Mouse (Mus musculus) cerebellum, adult 2 months (tissue): Measurements from ENCODE around the gene Mxd4. TPM values are rescaled to one million over a fixed set of nuclear protein-coding genes. Genes with fewer than 3 reads are reported as not detected.
A peak's percentile ranks its signal among the peaks of the same experiment; 100 is the strongest.

Source experiments
- DNase-seq, 2 experiments: peaks; one replicate each; pipeline ENCODE4 v3.0.0; 2021
- H3K27ac ChIP-seq: fragments of 200-500 bp; 2 replicates; pipeline ENCODE4 v1.5.1; 2012; ENCODE audit warnings: low read length, control low read depth, inconsistent platforms; ENCODE audit not compliant: insufficient read depth
- H3K27me3 ChIP-seq: fragments of 200-500 bp; 2 replicates; pipeline ENCODE4 v1.6.1; 2012; ENCODE audit warnings: inconsistent platforms, mild to moderate bottlenecking, low read length, moderate library complexity; ENCODE audit not compliant: control insufficient read depth, insufficient read depth
- H3K4me1 ChIP-seq: fragments of 200-500 bp; 2 replicates; pipeline ENCODE4 v1.6.1; 2011; ENCODE audit warnings: low read length; ENCODE audit not compliant: control insufficient read depth, insufficient read depth
- H3K4me3 ChIP-seq: fragments of 200-500 bp; replicated peaks from 2 replicates; pipeline ENCODE3; 2011; ENCODE audit warnings: mild to moderate bottlenecking, low read depth, low read length, control low read depth; ENCODE audit not compliant: insufficient read depth
- CTCF ChIP-seq: fragments of 200-500 bp; IDR thresholded peaks from 2 replicates; pipeline ENCODE4 v1.5.1; 2011; ENCODE audit warnings: low read depth, mild to moderate bottlenecking, control low read depth, low read length, moderate library complexity, borderline replicate concordance; ENCODE audit not compliant: insufficient read depth
- POLR2A ChIP-seq: fragments of 200-500 bp; IDR thresholded peaks from 2 replicates; pipeline ENCODE4 v1.6.1; 2011; ENCODE audit warnings: low read length, control low read depth, borderline replicate concordance; ENCODE audit not compliant: insufficient read depth
- WGBS: fragments of 180-500 bp; shearing (Covaris S2); methylation state at CpG from one replicate; pipeline ENCODE4 v1.1.7; 2018; 5-methylcytosine and 5-hydroxymethylcytosine counted together
- polyA plus RNA-seq: library from polyadenylated mRNA; depleted of rRNA; stranded (reverse); fragments of >200 nt; gene quantifications from 2 replicates; pipeline ENCODE4 v1.2.3, GENCODE M21; 2012

Mxd4 gene
- polyA plus RNA-seq, 1 experiment, result 91.6 TPM

- WGBS, result 81% methylated on average over 4 of the region's 4 CpGs
- H3K4me3 ChIP-seq, result no peak overlapping the region
- DNase-seq, result peak; percentile 10 to 26
- peak overlapping the region; percentile 72 for H3K27ac ChIP-seq
- peaks cover 66% of the 10 kb centered on the region for H3K4me1 ChIP-seq
- H3K27me3 ChIP-seq, result no peaks in the 10 kb centered on the region
- TF ChIP-seq POLR2A (no peak), CTCF (no peak)
Measured at GRCm38 (mm10) chr5:34177821-34178220, 9.7 kb downstream of the Mxd4 start.

GRCm38 (mm10) chr5:34177091-34177490 lies 10.4 kb downstream of the Mxd4 start:
- Histone ChIP-seq H3K27me3 (no peaks in the 10 kb centered on the region), H3K27ac (peak overlapping the region; percentile 72), H3K4me3 (no peak overlapping the region), H3K4me1 (peaks cover 65% of the 10 kb centered on the region)
- peak; percentile 71 to 82 for DNase-seq
- WGBS, result 17% methylated on average over 2 of the region's 2 CpGs
- TF ChIP-seq CTCF (no peak), POLR2A (no peak)

- Histone ChIP-seq H3K27me3 (no peaks in the 10 kb centered on the region), H3K27ac (peak overlapping the region; percentile 72), H3K4me3 (no peak overlapping the region), H3K4me1 (peaks cover 61% of the 10 kb centered on the region)
- peak; percentile 58 to 69 for DNase-seq
- TF ChIP-seq POLR2A (no peak), CTCF (no peak)
- WGBS, result 17% methylated on average over 10 of the region's 10 CpGs
Measured at GRCm38 (mm10) chr5:34176691-34177090, 10.8 kb downstream of the Mxd4 start.

GRCm38 (mm10) chr5:34175403-34175694 lies 12.2 kb downstream of the Mxd4 start:
- no peaks in the 10 kb centered on the region for H3K27me3 ChIP-seq
- WGBS, result 8% methylated on average over 5 of the region's 5 CpGs
- peak in 1 of 2 experiments; percentile 69 for DNase-seq
- peaks cover 51% of the 10 kb centered on the region for H3K4me1 ChIP-seq
- H3K27ac ChIP-seq, result peak overlapping the region; percentile 62
- TF ChIP-seq POLR2A (no peak), CTCF (no peak)
- H3K4me3 ChIP-seq, result no peak overlapping the region

- TF ChIP-seq POLR2A (no peak), CTCF (no peak)
- Histone ChIP-seq H3K4me1 (peaks cover 46% of the 10 kb centered on the region), H3K27ac (peak overlapping the region; percentile 62), H3K4me3 (no peak overlapping the region), H3K27me3 (no peaks in the 10 kb centered on the region)
- peak; percentile 55 to 60 for DNase-seq
- WGBS, result 26% methylated on average over 5 of the region's 5 CpGs
Measured at GRCm38 (mm10) chr5:34174550-34175402, 12.7 kb downstream of the Mxd4 start.

GRCm38 (mm10) chr5:34174021-34174420 lies 13.5 kb downstream of the Mxd4 start:
- Histone ChIP-seq H3K4me3 (no peak overlapping the region), H3K27ac (peak overlapping the region; percentile 62), H3K4me1 (peaks cover 46% of the 10 kb centered on the region), H3K27me3 (no peaks in the 10 kb centered on the region)
- DNase-seq, result peak in 1 of 2 experiments; percentile 7
- 80% methylated on average over 2 of the region's 2 CpGs for WGBS
- TF ChIP-seq CTCF (no peak), POLR2A (no peak)

GRCm38 (mm10) chr5:34170726-34171125 lies 16.8 kb downstream of the Mxd4 start:
- Histone ChIP-seq H3K4me3 (no peak overlapping the region), H3K4me1 (peaks cover 22% of the 10 kb centered on the region), H3K27me3 (no peaks in the 10 kb centered on the region), H3K27ac (no peak overlapping the region)
- WGBS, result 33% methylated on average over 4 of the region's 4 CpGs
- TF ChIP-seq POLR2A (no peak), CTCF (no peak)
- DNase-seq, result peak in 1 of 2 experiments; percentile 49

- peak overlapping the region; percentile 57; the same call in 1 of the 2 replicates for H3K27ac ChIP-seq
- TF ChIP-seq POLR2A, result no peak
- no peak for TF ChIP-seq CTCF
- H3K4me3 ChIP-seq, result peak overlapping the region; percentile 77
- DNase-seq, result no peak
- H3K27me3 ChIP-seq, result no peaks in the 10 kb centered on the region
- H3K4me1 ChIP-seq, result peaks cover 16% of the 10 kb centered on the region
- 71% methylated on average over 3 of the region's 3 CpGs for WGBS
Measured at GRCm38 (mm10) chr5:34169954-34170353, 17.6 kb downstream of the Mxd4 start.
